Mouse (Mus musculus) adrenal gland, postnatal 0 days (tissue): ENCODE results near the gene Fastk. TPM values are rescaled to one million over a fixed set of nuclear protein-coding genes. Genes with fewer than 3 reads are reported as not detected.

ENCODE experiments used
- polyA plus RNA-seq: library from polyadenylated mRNA; unstranded; fragments of >200 nt; fragmentation: Nextera tagmentation; extraction: Ambion mirVana; gene quantifications from 2 replicates; pipeline ENCODE4 v1.2.1, GENCODE M21; 2015

Gene Fastk
- 61.0 and 77.2 TPM in 2 replicates for polyA plus RNA-seq

GRCm38 (mm10) chr5:24444746-24445427, at the start of gene Fastk:
Gene Fastk, minus strand, starts transcription at chr5:24445287.

DNA sequence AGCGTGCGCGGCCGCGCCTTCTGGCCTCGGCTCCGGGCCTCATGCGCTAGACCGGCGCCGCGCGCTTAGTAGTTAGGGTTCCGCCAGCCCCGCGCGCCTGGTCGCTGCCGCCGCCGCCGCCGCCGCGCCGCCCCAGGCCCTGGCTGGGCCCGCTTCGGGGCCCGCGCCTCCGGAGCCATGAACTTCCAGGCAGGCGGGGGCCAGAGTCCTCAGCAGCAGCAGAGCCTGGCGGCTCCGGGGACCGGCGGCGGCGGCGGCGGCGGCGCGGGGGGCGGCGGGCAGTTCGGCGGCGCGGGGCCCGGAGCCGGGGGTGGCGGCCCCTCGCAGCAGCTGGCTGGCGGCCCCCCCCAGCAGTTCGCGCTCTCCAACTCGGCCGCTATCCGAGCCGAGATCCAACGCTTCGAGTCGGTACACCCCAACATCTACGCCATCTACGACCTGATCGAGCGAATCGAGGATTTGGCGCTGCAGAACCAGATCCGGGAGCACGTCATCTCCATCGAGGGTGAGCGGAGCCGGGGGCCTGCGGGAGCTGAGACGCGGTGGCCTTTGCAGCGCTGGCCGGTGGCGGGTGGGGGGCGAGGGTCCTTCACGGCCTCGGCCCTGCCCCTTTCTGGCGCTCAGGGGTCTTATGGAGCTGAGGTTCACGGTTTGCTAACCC, 7.1 kb upstream of the Fastk start, which contains the start of gene Agap3:
Gene Agap3, plus strand, starts transcription at position 148 of the 661 bp plus-strand sequence.

GRCm38 (mm10) chr5:24447624-24448298, 2.7 kb upstream of the Fastk start, which contains the start of gene Tmub1:
Gene Tmub1, minus strand, starts transcription at chr5:24447854.

DNA sequence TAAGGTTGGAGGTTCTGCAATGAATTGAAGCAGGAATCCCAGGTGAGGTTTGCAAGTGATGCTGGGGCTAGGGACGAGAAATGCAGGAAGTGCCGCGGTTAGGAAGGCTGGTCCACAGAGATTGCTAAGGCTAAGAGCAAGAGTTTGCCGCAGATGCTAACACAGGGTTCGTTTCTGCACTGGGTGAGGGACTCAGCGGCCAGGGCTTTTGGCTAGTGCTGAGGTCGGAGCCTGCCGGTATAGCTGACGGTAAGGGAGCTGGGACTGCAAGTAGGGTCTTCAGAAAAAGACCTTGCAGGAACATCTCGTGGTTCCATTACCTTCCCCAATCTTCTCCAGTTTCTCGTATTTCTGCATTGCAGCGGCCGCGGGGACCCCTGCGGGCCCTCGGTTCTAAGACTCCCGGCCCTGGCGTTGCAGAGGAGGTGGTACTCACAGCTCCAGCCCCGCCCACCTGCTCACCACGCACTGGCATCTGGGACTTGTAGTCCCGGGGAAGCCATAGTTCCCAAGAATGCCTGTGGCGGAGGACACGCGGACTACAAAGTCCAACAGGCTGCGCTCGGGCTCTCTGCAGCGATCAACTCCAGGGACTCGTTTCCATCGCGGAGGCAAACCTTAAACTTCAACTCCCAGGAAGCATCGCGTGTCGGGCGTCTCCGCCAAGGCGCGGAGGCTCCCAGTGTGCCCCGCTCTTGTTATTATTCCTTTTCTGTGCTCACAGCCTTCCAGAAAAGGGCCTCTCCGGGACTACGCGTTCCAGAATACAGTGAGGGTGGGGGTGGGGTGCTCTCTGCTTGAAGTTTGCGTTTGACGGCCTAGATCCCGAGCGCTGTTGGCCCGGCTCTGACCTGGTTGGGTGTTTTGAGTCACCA, 21.7 kb downstream of the Fastk start, which contains the start of the genes Cdk5 and Slc4a2:
Gene Cdk5, minus strand, starts transcription at position 402 of the 875 bp plus-strand sequence.
Gene Slc4a2, plus strand, starts transcription at position 709 of the 875 bp plus-strand sequence.

DNA sequence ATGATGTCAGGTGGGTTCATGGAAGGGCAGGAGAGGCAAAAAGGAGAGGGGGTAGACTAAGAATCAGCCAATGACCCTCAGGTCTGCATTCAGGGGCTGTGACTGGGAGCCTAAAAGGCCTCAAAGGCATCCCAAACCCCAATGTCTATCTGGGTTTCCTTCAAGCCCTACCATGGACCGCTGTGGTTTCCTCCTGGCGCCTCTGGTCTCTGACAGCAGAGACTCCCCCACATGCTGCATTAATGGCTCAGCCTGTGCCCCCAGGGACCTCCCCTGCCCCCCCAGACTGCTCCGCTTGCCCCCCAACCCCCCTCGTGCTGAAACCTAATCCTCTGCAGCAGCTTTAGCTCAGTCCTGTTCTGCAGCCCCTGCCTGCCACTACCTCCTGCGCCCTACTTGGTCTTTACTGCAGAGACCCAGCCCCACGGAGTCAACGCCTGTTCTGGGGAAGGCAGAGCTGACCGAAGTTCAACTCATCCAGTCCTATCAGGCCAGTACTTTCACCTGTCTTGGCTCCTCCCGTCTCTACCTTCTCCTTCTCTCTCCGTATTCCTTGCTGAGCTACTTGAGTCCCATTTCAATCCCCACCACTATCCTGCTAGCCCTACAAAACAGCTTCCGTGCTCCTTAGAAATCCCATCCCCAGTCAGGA, 31.9 kb downstream of the Fastk start, which contains the start of gene Asic3:
Gene Asic3, plus strand, starts transcription at position 351 of the 652 bp plus-strand sequence.

GRCm38 (mm10) chr5:24393392-24393997, 51.6 kb downstream of the Fastk start, which contains the start of gene Abcb8:
Gene Abcb8, plus strand, starts transcription at chr5:24393663.

DNA sequence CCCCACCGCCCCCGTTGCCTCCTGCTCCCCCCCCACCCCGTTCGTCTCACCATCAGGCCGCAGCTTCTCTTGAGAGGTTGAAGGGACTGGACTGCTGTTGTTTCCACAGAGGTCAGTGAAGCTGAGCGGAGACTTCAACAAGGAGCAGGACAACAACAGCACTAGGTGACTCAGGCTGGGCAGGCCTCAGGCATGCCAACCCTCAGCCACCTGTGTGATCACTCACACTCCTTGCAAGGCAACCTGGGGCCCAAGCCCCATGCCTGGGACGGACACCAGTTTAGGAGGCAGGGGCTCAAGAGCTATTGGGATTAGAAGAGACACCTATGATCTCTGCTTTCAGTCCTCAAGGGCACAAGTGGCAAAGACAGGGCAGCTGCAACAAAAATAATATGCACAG, 53.2 kb downstream of the Fastk start, which contains the start of gene Atg9b:
Gene Atg9b, minus strand, starts transcription at position 280 of the 400 bp plus-strand sequence.

Other genes with a start within 250 kb of the Fastk start
- 7.7 and 11.6 TPM in 2 replicates for gene Kcnh2, start 93.7 kb downstream of the Fastk start, polyA plus RNA-seq
- 2.4 and 3.8 TPM in 2 replicates for gene Nos3, start 80.5 kb downstream of the Fastk start, polyA plus RNA-seq
- gene Atg9b, start 53.1 kb downstream of the Fastk start, polyA plus RNA-seq: 0.52 and 0.80 TPM in 2 replicates
- 23.5 and 43.7 TPM in 2 replicates for gene Abcb8, start 51.6 kb downstream of the Fastk start, polyA plus RNA-seq
- gene Asic3, start 31.9 kb downstream of the Fastk start, polyA plus RNA-seq: 0.18 TPM in 1 of 2 replicates, not detected in the other
- gene Cdk5, start 21.8 kb downstream of the Fastk start, polyA plus RNA-seq: 45.8 and 46.7 TPM in 2 replicates
- gene Slc4a2, start 21.4 kb downstream of the Fastk start, polyA plus RNA-seq: 12.8 and 17.3 TPM in 2 replicates
- 16.0 and 18.8 TPM in 2 replicates for gene Tmub1, start 2.6 kb upstream of the Fastk start, polyA plus RNA-seq
- gene Agap3, start 6.9 kb upstream of the Fastk start, polyA plus RNA-seq: 32.3 TPM in 2 replicates
- 0.05 TPM in 1 of 2 replicates, not detected in the other for gene Gbx1, start 81.9 kb upstream of the Fastk start, polyA plus RNA-seq
- 0.47 and 1.9 TPM in 2 replicates for gene Asb10, start 95.7 kb upstream of the Fastk start, polyA plus RNA-seq
- 0.06 TPM in 1 of 2 replicates, not detected in the other for gene 4931409K22Rik, start 111.5 kb upstream of the Fastk start, polyA plus RNA-seq
- gene Abcf2, start 132.2 kb upstream of the Fastk start, polyA plus RNA-seq: 36.0 and 57.3 TPM in 2 replicates
- 21.4 and 39.4 TPM in 2 replicates for gene Chpf2, start 141.5 kb upstream of the Fastk start, polyA plus RNA-seq
- 14.8 and 15.4 TPM in 2 replicates for gene Smarcd3, start 179.1 kb upstream of the Fastk start, polyA plus RNA-seq
- gene Nub1, start 240.2 kb upstream of the Fastk start, polyA plus RNA-seq: 32.9 and 48.7 TPM in 2 replicates